Mouse (Mus musculus): Measurements from ENCODE around the gene Srebf2. TPM values are rescaled to one million over a fixed set of nuclear protein-coding genes. Genes with fewer than 3 reads are reported as not detected.

The Srebf2 gene
- polyA plus RNA-seq, 1 experiment = 205 TPM

DNA sequence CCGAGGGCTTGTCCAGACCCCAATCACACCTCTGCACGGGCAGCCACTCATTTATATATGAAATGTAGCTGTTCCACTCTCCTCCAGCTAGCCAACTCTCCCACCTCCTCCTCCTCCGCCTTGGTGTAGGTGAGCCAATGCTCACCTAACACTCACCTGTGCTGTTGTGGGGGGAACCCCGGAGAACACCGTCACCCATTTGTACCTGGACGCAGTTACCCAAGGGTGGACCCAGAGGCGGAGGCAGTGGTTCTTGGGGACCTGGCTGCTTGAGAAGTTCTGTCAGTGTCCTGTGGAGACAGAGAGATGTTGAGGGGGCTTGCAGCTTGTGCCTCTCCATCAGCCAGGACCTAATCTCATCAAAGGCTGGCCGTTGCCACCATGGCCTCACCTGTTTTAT is 61.3 kb downstream of the Srebf2 start:
- Histone ChIP-seq H3K4me1 (ENCODE audit: control insufficient read depth, insufficient read depth, low read length) (peaks cover 9% of the 10 kb centered on the region), H3K27ac (ENCODE audit: insufficient read depth, low read length) (no peak overlapping the region), H3K36me3 (ENCODE audit: control insufficient read depth, insufficient read depth, low read length, poor library complexity, severe bottlenecking) (no peaks in the 10 kb centered on the region; the same call in 1 of the 2 replicates), H3K9me3 (replicated peaks; ENCODE audit: control insufficient read depth, insufficient read depth, low read length, poor library complexity, severe bottlenecking) (no peaks in the 10 kb centered on the region), H3K9ac (ENCODE audit: low read depth, poor library complexity, severe bottlenecking) (no peak overlapping the region), H3K27me3 (ENCODE audit: control insufficient read depth, insufficient read depth, low read length, poor library complexity, severe bottlenecking) (peaks cover 1% of the 10 kb centered on the region; the same call in 1 of the 2 replicates), H3K4me3 (ENCODE audit: low read depth, low read length) (no peak overlapping the region)
- TF ChIP-seq EP300 (IDR thresholded peaks at IDR 0.05; ENCODE audit: insufficient read depth, low read depth, low read length) (no peak), CTCF (IDR thresholded peaks at IDR 0.05; ENCODE audit: low read depth, low read length) (no peak), POLR2A (IDR thresholded peaks at IDR 0.05; ENCODE audit: insufficient read depth, low read length) (no peak)

DNA sequence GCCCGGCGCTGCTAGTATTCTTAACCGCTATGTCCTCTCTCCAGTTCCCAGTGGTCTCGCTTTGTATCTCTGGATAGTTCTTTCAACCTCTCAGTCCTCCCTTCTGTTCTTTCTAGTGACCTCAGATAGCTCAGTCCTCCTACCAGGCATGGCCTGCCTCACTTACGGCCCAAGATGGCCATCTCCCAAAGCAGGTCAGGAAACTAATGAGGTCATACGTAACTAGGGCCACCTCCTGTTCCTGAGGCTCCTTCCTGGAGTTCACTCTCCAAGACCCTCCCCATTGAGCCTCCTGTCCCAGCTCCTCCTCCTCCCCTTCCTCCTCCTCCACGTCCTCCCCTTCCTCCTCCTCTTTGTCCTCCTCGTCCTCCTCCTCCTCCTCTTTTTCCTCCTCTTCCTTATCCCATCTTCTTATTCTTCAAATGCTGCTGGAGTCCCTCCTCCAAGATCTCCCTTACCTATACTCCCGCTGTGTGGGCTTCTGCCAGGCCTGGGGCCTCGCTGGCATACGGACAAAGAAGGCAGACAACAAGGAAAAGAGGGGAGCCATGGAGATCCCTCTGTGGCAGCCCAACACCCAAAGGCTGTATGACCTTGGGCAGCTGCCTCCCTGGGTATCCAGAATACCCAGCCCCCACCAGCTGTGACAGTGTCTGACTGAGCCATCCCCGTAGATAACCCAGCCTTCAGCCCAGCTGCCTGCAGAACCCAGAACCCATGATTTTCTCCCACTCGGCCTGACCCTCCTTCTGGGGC is 62.5 kb downstream of the Srebf2 start:
- H3K4me3 ChIP-seq (ENCODE audit: low read depth, low read length) = no peak overlapping the region
- no peaks in the 10 kb centered on the region for H3K9me3 ChIP-seq (replicated peaks; ENCODE audit: control insufficient read depth, insufficient read depth, low read length, poor library complexity, severe bottlenecking)
- no peaks in the 10 kb centered on the region; the same call in 1 of the 2 replicates for H3K36me3 ChIP-seq (ENCODE audit: control insufficient read depth, insufficient read depth, low read length, poor library complexity, severe bottlenecking)
- no peak overlapping the region for H3K27ac ChIP-seq (ENCODE audit: insufficient read depth, low read length)
- peaks cover 9% of the 10 kb centered on the region for H3K4me1 ChIP-seq (ENCODE audit: control insufficient read depth, insufficient read depth, low read length)
- TF ChIP-seq CTCF (IDR thresholded peaks at IDR 0.05; ENCODE audit: low read depth, low read length) (no peak), EP300 (IDR thresholded peaks at IDR 0.05; ENCODE audit: insufficient read depth, low read depth, low read length) (no peak), POLR2A (IDR thresholded peaks at IDR 0.05; ENCODE audit: insufficient read depth, low read length) (no peak)
- peaks cover 1% of the 10 kb centered on the region; the same call in 1 of the 2 replicates for H3K27me3 ChIP-seq (ENCODE audit: control insufficient read depth, insufficient read depth, low read length, poor library complexity, severe bottlenecking)
- H3K9ac ChIP-seq (ENCODE audit: low read depth, poor library complexity, severe bottlenecking) = no peak overlapping the region

DNA sequence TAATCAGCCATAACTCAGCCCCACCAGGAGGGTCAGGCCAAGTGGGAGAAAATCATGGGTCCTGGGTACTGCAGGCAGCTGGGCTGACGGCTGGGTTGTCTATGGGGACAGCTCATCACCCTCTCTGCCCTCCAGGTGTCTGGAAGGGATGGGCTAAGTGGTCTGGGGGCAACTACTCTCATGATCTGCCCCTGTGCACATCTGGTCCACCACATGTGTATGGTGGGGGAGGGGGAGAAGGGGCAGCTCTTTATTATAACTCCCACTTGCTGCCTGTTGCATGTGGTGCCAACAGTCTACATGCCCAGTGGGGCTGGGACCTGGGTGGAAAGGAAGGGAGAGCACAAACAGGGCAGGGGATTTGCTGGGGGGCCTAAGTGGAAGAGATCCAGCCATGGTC is 63.8 kb downstream of the Srebf2 start:
- Histone ChIP-seq H3K9me3 (replicated peaks; ENCODE audit: control insufficient read depth, insufficient read depth, low read length, poor library complexity, severe bottlenecking) (no peaks in the 10 kb centered on the region), H3K4me1 (ENCODE audit: control insufficient read depth, insufficient read depth, low read length) (peaks cover 12% of the 10 kb centered on the region), H3K27me3 (ENCODE audit: control insufficient read depth, insufficient read depth, low read length, poor library complexity, severe bottlenecking) (peaks cover 1% of the 10 kb centered on the region; the same call in 1 of the 2 replicates), H3K4me3 (ENCODE audit: low read depth, low read length) (no peak overlapping the region), H3K27ac (ENCODE audit: insufficient read depth, low read length) (no peak overlapping the region), H3K9ac (ENCODE audit: low read depth, poor library complexity, severe bottlenecking) (no peak overlapping the region), H3K36me3 (ENCODE audit: control insufficient read depth, insufficient read depth, low read length, poor library complexity, severe bottlenecking) (no peaks in the 10 kb centered on the region)
- TF ChIP-seq POLR2A (IDR thresholded peaks at IDR 0.05; ENCODE audit: insufficient read depth, low read length) (no peak), EP300 (IDR thresholded peaks at IDR 0.05; ENCODE audit: insufficient read depth, low read depth, low read length) (no peak)

DNA sequence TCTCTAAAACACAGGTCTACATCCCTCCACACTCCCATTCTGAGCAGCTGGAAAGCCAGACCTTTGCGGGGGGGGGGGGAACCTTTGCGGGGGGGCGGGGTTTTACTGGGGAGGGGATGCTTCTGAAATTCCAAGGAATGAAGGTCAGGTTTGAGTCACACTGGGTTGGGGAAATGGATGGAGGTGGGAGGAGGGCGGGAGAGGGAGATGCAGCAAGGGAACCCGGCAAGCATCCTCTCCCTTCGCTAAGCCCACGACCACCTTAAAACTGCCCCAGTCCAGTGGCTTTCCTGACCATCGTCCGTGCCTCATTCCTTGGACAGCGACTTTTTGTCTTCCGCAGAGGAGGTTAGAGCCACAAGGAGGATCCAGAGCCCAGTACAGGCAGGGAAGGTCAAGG is 64.3 kb downstream of the Srebf2 start:
- TF ChIP-seq POLR2A (IDR thresholded peaks at IDR 0.05; ENCODE audit: insufficient read depth, low read length) = no peak
- TF ChIP-seq EP300 (IDR thresholded peaks at IDR 0.05; ENCODE audit: insufficient read depth, low read depth, low read length) = no peak
- no peak for TF ChIP-seq CTCF (IDR thresholded peaks at IDR 0.05; ENCODE audit: low read depth, low read length)
- Histone ChIP-seq H3K9me3 (replicated peaks; ENCODE audit: control insufficient read depth, insufficient read depth, low read length, poor library complexity, severe bottlenecking) (no peaks in the 10 kb centered on the region), H3K4me3 (ENCODE audit: low read depth, low read length) (peak overlapping the region; percentile 75), H3K4me1 (ENCODE audit: control insufficient read depth, insufficient read depth, low read length) (peaks cover 11% of the 10 kb centered on the region), H3K27me3 (ENCODE audit: control insufficient read depth, insufficient read depth, low read length, poor library complexity, severe bottlenecking) (peaks cover 1% of the 10 kb centered on the region; the same call in 1 of the 2 replicates), H3K36me3 (ENCODE audit: control insufficient read depth, insufficient read depth, low read length, poor library complexity, severe bottlenecking) (no peaks in the 10 kb centered on the region), H3K9ac (ENCODE audit: low read depth, poor library complexity, severe bottlenecking) (peak overlapping the region; percentile 88), H3K27ac (ENCODE audit: insufficient read depth, low read length) (no peak overlapping the region)

DNA sequence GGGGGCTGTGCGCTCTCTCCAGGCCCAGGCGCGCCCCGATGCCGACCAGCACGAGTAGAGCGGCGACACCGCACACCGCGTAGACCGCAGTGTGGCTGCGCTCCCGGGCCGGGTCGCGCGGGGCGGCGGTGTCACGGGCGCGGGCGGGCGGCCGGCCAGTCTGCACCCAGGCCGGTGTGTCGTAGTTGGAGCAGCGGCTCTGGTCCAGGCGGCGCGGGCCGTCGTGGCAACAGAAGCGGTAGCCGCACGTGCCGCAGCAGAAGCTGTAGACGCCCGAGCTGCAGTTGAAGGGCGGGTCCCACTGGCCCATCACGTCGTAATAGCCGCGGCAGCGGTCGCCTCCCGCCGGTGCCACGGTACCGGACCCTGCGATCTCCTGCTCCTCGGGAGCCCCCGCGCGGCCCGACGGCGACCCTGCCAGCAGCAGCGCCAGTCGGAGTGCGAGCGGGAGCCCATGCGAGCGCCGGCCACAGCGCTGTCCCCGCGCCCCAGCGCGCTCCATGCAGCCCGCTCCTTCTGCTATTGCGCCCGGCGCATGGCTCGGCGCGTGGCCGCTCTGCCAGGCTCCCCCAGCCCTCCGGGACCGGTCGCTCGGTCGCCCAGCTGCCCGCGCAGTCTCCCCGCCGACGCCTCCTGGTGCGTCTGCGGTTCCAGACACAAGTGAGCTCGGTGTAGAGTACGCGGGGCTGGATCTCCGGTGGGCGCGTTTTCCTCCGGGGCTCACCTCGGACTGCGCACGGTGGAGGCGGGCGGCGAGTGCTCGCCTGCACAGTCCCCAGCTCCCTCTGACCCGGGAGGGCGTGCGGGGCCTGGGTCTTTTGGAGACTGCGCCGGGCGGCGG is 65.2 kb downstream of the Srebf2 start:
- Histone ChIP-seq H3K4me3 (ENCODE audit: low read depth, low read length) (peak overlapping the region; percentile 75), H3K36me3 (ENCODE audit: control insufficient read depth, insufficient read depth, low read length, poor library complexity, severe bottlenecking) (no peaks in the 10 kb centered on the region), H3K27ac (ENCODE audit: insufficient read depth, low read length) (no peak overlapping the region), H3K27me3 (ENCODE audit: control insufficient read depth, insufficient read depth, low read length, poor library complexity, severe bottlenecking) (peaks cover 1% of the 10 kb centered on the region; the same call in 1 of the 2 replicates), H3K4me1 (ENCODE audit: control insufficient read depth, insufficient read depth, low read length) (peaks cover 11% of the 10 kb centered on the region), H3K9ac (ENCODE audit: low read depth, poor library complexity, severe bottlenecking) (peak overlapping the region; percentile 88), H3K9me3 (replicated peaks; ENCODE audit: control insufficient read depth, insufficient read depth, low read length, poor library complexity, severe bottlenecking) (no peaks in the 10 kb centered on the region)
- TF ChIP-seq CTCF (IDR thresholded peaks at IDR 0.05; ENCODE audit: low read depth, low read length) (no peak), POLR2A (IDR thresholded peaks at IDR 0.05; ENCODE audit: insufficient read depth, low read length) (no peak), EP300 (IDR thresholded peaks at IDR 0.05; ENCODE audit: insufficient read depth, low read depth, low read length) (no peak)

DNA sequence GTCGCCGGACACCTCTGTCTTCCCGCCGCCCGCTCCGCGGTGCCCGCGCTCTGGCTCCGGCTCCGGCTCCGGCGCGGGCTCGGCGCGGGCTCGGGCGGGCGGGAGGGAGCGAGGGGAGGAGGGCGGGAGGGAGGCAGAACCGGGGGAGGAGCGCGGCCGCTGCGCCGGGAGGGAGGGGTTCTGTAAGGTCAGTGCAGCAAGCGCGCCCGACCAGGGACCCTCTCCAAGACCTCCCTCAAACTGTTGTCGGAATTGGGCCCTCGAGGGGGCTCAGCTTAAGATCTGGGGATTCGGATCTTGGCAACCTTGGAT is 65.7 kb downstream of the Srebf2 start, which contains the start of gene Shisa8:
Gene Shisa8 (minus strand): TSS at position 64 of the 312 bp plus-strand sequence.
- no peak within 1 kb of the TSS for H3K27ac ChIP-seq (ENCODE audit: insufficient read depth, low read length)

More for the DNA sequence above, 65.7 kb downstream of the Srebf2 start, which contains the start of gene Shisa8:
- no peak for TF ChIP-seq CTCF (IDR thresholded peaks at IDR 0.05; ENCODE audit: low read depth, low read length)
- no peak for TF ChIP-seq EP300 (IDR thresholded peaks at IDR 0.05; ENCODE audit: insufficient read depth, low read depth, low read length)
- TF ChIP-seq POLR2A (IDR thresholded peaks at IDR 0.05; ENCODE audit: insufficient read depth, low read length) = no peak
- peak within 1 kb of the TSS; percentile 88 for H3K9ac ChIP-seq (ENCODE audit: low read depth, poor library complexity, severe bottlenecking)
- H3K36me3 ChIP-seq (ENCODE audit: control insufficient read depth, insufficient read depth, low read length, poor library complexity, severe bottlenecking) = no peaks in the 10 kb centered on the region
- peaks cover 1% of the 10 kb centered on the region; the same call in 1 of the 2 replicates for H3K27me3 ChIP-seq (ENCODE audit: control insufficient read depth, insufficient read depth, low read length, poor library complexity, severe bottlenecking)
- H3K4me3 ChIP-seq (ENCODE audit: low read depth, low read length) = peak within 1 kb of the TSS; percentile 75
- H3K9me3 ChIP-seq (replicated peaks; ENCODE audit: control insufficient read depth, insufficient read depth, low read length, poor library complexity, severe bottlenecking) = no peaks in the 10 kb centered on the region
- H3K4me1 ChIP-seq (ENCODE audit: control insufficient read depth, insufficient read depth, low read length) = peaks cover 11% of the 10 kb centered on the region

Data from ES-Bruce4 (cell line).